In genomic region chrX:36328271-36329039, GRCm38 (mm10) we compare ENCODE assay signal across 8 mouse cellular contexts. TPM values are rescaled to one million over a fixed set of nuclear protein-coding genes. Genes with fewer than 3 reads are reported as not detected.
A peak's percentile ranks its signal among the peaks of the same experiment; 100 is the strongest.
DNase-seq lines count a peak whose midpoint lies in the region; ATAC-seq and TF ChIP-seq lines count a peak whose summit lies in the region.

Gene Lonrf3, plus strand, starts transcription at chrX:36328353.

- peak within 1 kb of the TSS; percentile 71 for H3K27ac ChIP-seq in hindbrain, embryonic 10.5 days
- no peak within 1 kb of the TSS for H3K27ac ChIP-seq in neural tube, embryonic 13.5 days (replicated peaks)

- peak; percentile 86 for TF ChIP-seq POLR2A in lung, adult 2 months (IDR thresholded peaks at IDR 0.05; ENCODE audit: borderline replicate concordance, extremely low read depth, low read depth, low read length)

- peak within 1 kb of the TSS; percentile 57; the same call in 1 of the 2 replicates for H3K9ac ChIP-seq in neural tube, embryonic 13.5 days

- H3K4me3 ChIP-seq in hindbrain, embryonic 10.5 days, result peak within 1 kb of the TSS; percentile 57
- H3K4me3 ChIP-seq in lung, adult 2 months (replicated peaks; ENCODE audit: extremely low read depth, low read depth, low read length), result peak within 1 kb of the TSS; percentile 59
- H3K4me3 ChIP-seq in neural tube, embryonic 13.5 days, result peak within 1 kb of the TSS; percentile 46

- H3K9me3 ChIP-seq in hindbrain, embryonic 10.5 days, result peaks cover 8% of the 10 kb centered on the region; the same call in 1 of the 2 replicates
- no peaks in the 10 kb centered on the region for H3K9me3 ChIP-seq in neural tube, embryonic 13.5 days

- ATAC-seq in neural tube, embryonic 13.5 days (ENCODE audit: low read depth), result peak; percentile 85

- H3K27me3 ChIP-seq in hindbrain, embryonic 10.5 days (ENCODE audit: insufficient read depth, poor library complexity, severe bottlenecking), result peaks cover 47% of the 10 kb centered on the region
- H3K27me3 ChIP-seq in neural tube, embryonic 13.5 days, result peaks cover 18% of the 10 kb centered on the region

- H3K4me2 ChIP-seq in neural tube, embryonic 13.5 days, result peak within 1 kb of the TSS; percentile 82

- no peak for TF ChIP-seq CTCF in lung, adult 2 months (IDR thresholded peaks at IDR 0.05; ENCODE audit: insufficient read depth, low read length)

- H3K36me3 ChIP-seq in hindbrain, embryonic 10.5 days, result no peaks in the 10 kb centered on the region
- no peaks in the 10 kb centered on the region for H3K36me3 ChIP-seq in neural tube, embryonic 13.5 days

- DNase-seq in MN1 (ENCODE audit: low spot score), result peak; percentile 77
- DNase-seq in cerebellum, adult 9-10 months, result peak; percentile 86
- DNase-seq in frontal cortex, adult 2 months (ENCODE audit: extremely low spot score in 1 of 2, low spot score in 1 of 2), result peak; percentile 56 to 79
- peak; percentile 64 for DNase-seq in hindbrain, embryonic 10.5 days (ENCODE audit: low spot score)
- DNase-seq in layer of hippocampus, adult 9-10 months (ENCODE audit: low spot score), result peak; percentile 57
- peak; percentile 73 for DNase-seq in lung, adult 2 months
- peak; percentile 49 for DNase-seq in thymus, postnatal 14 days

- peaks cover 8% of the 10 kb centered on the region; the same call in 1 of the 2 replicates for H3K4me1 ChIP-seq in hindbrain, embryonic 10.5 days (replicated peaks)
- H3K4me1 ChIP-seq in lung, adult 2 months (ENCODE audit: control insufficient read depth, insufficient read depth, low read length), result peaks cover 3% of the 10 kb centered on the region
- H3K4me1 ChIP-seq in neural tube, embryonic 13.5 days (replicated peaks), result peaks cover 11% of the 10 kb centered on the region

- 21% methylated on average over 68 of the region's 68 CpGs for WGBS in hindbrain, embryonic 10.5 days
- 30% methylated on average over 68 of the region's 68 CpGs for WGBS in lung, adult 2 months
- 25% methylated on average over 66 of the region's 68 CpGs for WGBS in neural tube, embryonic 13.5 days

RNA-seq across cellular contexts. Expression of gene Lonrf3, which starts in this region (rescaled TPM):
- 4.6 TPM in 2 replicates for polyA plus RNA-seq in frontal cortex, adult 2 months (2012; rRNA removed)
- polyA plus RNA-seq in hindbrain, embryonic 10.5 days (2016; fragmentation: Nextera tagmentation; extraction: Ambion mirVana), result 1.0 and 1.2 TPM in 2 replicates
- polyA plus RNA-seq in lung, adult 2 months (2012; rRNA removed), result 2.9 and 3.7 TPM in 2 replicates
- polyA plus RNA-seq in neural tube, embryonic 13.5 days (2015; fragmentation: Nextera tagmentation; extraction: Ambion mirVana), result 0.38 and 0.44 TPM in 2 replicates

Comparison
In these comparisons a context has a peak if more than half of its experiments do, and no peak if none do; other contexts are left out.
1. Peak in ATAC-seq, H3K4me3 ChIP-seq, H3K9ac ChIP-seq and H3K4me2 ChIP-seq in neural tube, embryonic 13.5 days; RNA of the gene not detected or under 1 TPM.